Mouse (Mus musculus) MEL (cell line): ENCODE results near the gene Bmper. TPM values are rescaled to one million over a fixed set of nuclear protein-coding genes. Genes with fewer than 3 reads are reported as not detected.

Experiments
- DNase-seq: peaks from one replicate; pipeline ENCODE4 v3.0.0; 2011; ENCODE audit warnings: low read depth, low spot score
- H3K27ac ChIP-seq: 2 replicates; pipeline ENCODE4 v1.5.1; 2012; ENCODE audit warnings: low read depth, mild to moderate bottlenecking, control low read depth, low read length, moderate library complexity; ENCODE audit not compliant: control insufficient read depth
- H3K27me3 ChIP-seq, 2 experiments: fragments of 150-350 bp in 1 of 2; sonication (generic) in 1 of 2; 2 replicates each; pipeline ENCODE4 v1.6.1; 2012; ENCODE audit warnings: low read length in 2 of 2, mild to moderate bottlenecking in 2 of 2, improper control_type of control experiment in 1 of 2, moderate library complexity in 1 of 2; ENCODE audit not compliant: insufficient read depth in 2 of 2, control insufficient read depth in 1 of 2
- H3K36me3 ChIP-seq, 2 experiments: 2 replicates each; pipeline ENCODE4 v1.6.1; 2012 to 2014; ENCODE audit warnings: low read length in 2 of 2, improper control_type of control experiment in 1 of 2, inconsistent platforms in 1 of 2, mild to moderate bottlenecking in 1 of 2; ENCODE audit not compliant: insufficient read depth in 2 of 2, control insufficient read depth in 1 of 2
- H3K4me1 ChIP-seq, 2 experiments: fragments of 150-350 bp in 1 of 2; sonication (generic) in 1 of 2; 2 replicates each; pipeline ENCODE4 v1.6.1; 2012; ENCODE audit warnings: low read length in 2 of 2, improper control_type of control experiment in 1 of 2, mild to moderate bottlenecking in 1 of 2; ENCODE audit not compliant: insufficient read depth in 2 of 2, control insufficient read depth in 1 of 2
- H3K4me3 ChIP-seq, 2 experiments: fragments of 150-350 bp in 1 of 2; sonication (generic) in 1 of 2; 2 replicates each; pipeline ENCODE4 v1.5.1; 2012; ENCODE audit warnings: low read depth in 2 of 2, low read length in 2 of 2, mild to moderate bottlenecking in 2 of 2, moderate library complexity in 2 of 2, control low read depth in 1 of 2, improper control_type of control experiment in 1 of 2; ENCODE audit not compliant: control insufficient read depth in 1 of 2, insufficient read depth in 1 of 2
- H3K79me2 ChIP-seq: 2 replicates; pipeline ENCODE4 v1.6.1; 2012; ENCODE audit warnings: mild to moderate bottlenecking, low read length, moderate library complexity; ENCODE audit not compliant: control insufficient read depth, poor library complexity, insufficient read depth
- H3K9ac ChIP-seq: 2 replicates; pipeline ENCODE4 v1.6.1; 2012; ENCODE audit warnings: low read depth, mild to moderate bottlenecking, control low read depth, low read length, moderate library complexity; ENCODE audit not compliant: control insufficient read depth, poor library complexity, severe bottlenecking
- H3K9me3 ChIP-seq: fragments of 150-350 bp; sonication (generic); replicated peaks from 2 replicates; pipeline ENCODE4 v1.6.1; 2012; ENCODE audit warnings: mild to moderate bottlenecking, low read length, improper control_type of control experiment, moderate library complexity; ENCODE audit not compliant: insufficient read depth
- BHLHE40 ChIP-seq: IDR thresholded peaks from 2 replicates; pipeline ENCODE4 v1.6.1; 2012; ENCODE audit warnings: low read depth, mild to moderate bottlenecking, inconsistent platforms, low read length, improper control_type of control experiment, borderline replicate concordance
- CHD1 ChIP-seq: IDR thresholded peaks from 2 replicates; pipeline ENCODE4 v1.6.1; 2012; ENCODE audit warnings: low read depth, mild to moderate bottlenecking, inconsistent platforms, low read length, improper control_type of control experiment
- CHD2 ChIP-seq: IDR thresholded peaks from 2 replicates; pipeline ENCODE4 v1.6.1; 2011; ENCODE audit warnings: low read length, improper control_type of control experiment
- E2F4 ChIP-seq: IDR thresholded peaks from 2 replicates; pipeline ENCODE4 v1.6.1; 2011; ENCODE audit warnings: low read depth, low read length, improper control_type of control experiment, borderline replicate concordance
- ELF1 ChIP-seq: IDR thresholded peaks from 2 replicates; pipeline ENCODE4 v1.6.1; 2014; ENCODE audit warnings: low read depth, mild to moderate bottlenecking, inconsistent platforms, low read length, improper control_type of control experiment, moderate library complexity
- EP300 ChIP-seq, 2 experiments: IDR thresholded peaks; 2 replicates each; pipeline ENCODE4 v1.6.1; 2011; ENCODE audit warnings: improper control_type of control experiment in 2 of 2, low read length in 2 of 2, low read depth in 1 of 2, mild to moderate bottlenecking in 1 of 2
- GABPA ChIP-seq: IDR thresholded peaks from 2 replicates; pipeline ENCODE4 v1.6.1; 2012; ENCODE audit warnings: low read depth, mild to moderate bottlenecking, inconsistent platforms, low read length, improper control_type of control experiment, moderate library complexity
- HCFC1 ChIP-seq: IDR thresholded peaks from 2 replicates; pipeline ENCODE4 v1.6.1; 2012; ENCODE audit warnings: low read depth, mild to moderate bottlenecking, inconsistent platforms, low read length, improper control_type of control experiment, moderate library complexity
- JUND ChIP-seq: IDR thresholded peaks from 2 replicates; pipeline ENCODE4 v1.6.1; 2011; ENCODE audit warnings: low read depth, mild to moderate bottlenecking, improper control_type of control experiment, low read length
- KAT2A ChIP-seq: conservative IDR thresholded peaks from 2 replicates; pipeline ENCODE4 v1.6.1; 2012; ENCODE audit warnings: low read depth, low read length, improper control_type of control experiment, inconsistent platforms
- MAFK ChIP-seq: IDR thresholded peaks from 2 replicates; pipeline ENCODE4 v1.6.1; 2011; ENCODE audit warnings: low read depth, mild to moderate bottlenecking, low read length, improper control_type of control experiment, borderline replicate concordance
- MAX ChIP-seq: IDR thresholded peaks from 2 replicates; pipeline ENCODE4 v1.6.1; 2011; ENCODE audit warnings: low read length, improper control_type of control experiment
- MXI1 ChIP-seq: IDR thresholded peaks from 2 replicates; pipeline ENCODE4 v1.6.1; 2011; ENCODE audit warnings: mild to moderate bottlenecking, low read depth, low read length, improper control_type of control experiment
- MYC ChIP-seq: IDR thresholded peaks from 2 replicates; pipeline ENCODE4 v1.6.1; 2011; ENCODE audit warnings: low read depth, mild to moderate bottlenecking, low read length, improper control_type of control experiment, moderate library complexity
- NRF1 ChIP-seq: IDR thresholded peaks from 2 replicates; pipeline ENCODE4 v1.6.1; 2014; ENCODE audit warnings: low read depth, mild to moderate bottlenecking, inconsistent platforms, low read length, improper control_type of control experiment, moderate library complexity; ENCODE audit not compliant: poor library complexity, insufficient read depth, severe bottlenecking
- POLR2A ChIP-seq, 2 experiments: IDR thresholded peaks; 2 replicates each; pipeline ENCODE4 v1.6.1; 2011 to 2012; ENCODE audit warnings: low read length in 2 of 2, mild to moderate bottlenecking in 2 of 2, control low read depth in 1 of 2, improper control_type of control experiment in 1 of 2, low read depth in 1 of 2, moderate library complexity in 1 of 2; ENCODE audit not compliant: control insufficient read depth in 1 of 2, insufficient read depth in 1 of 2, poor library complexity in 1 of 2
- POLR2AphosphoS2 ChIP-seq: IDR thresholded peaks from 2 replicates; pipeline ENCODE4 v1.6.1; 2011; ENCODE audit warnings: low read length, improper control_type of control experiment
- POLR2AphosphoS5 ChIP-seq: IDR thresholded peaks from 2 replicates; pipeline ENCODE4 v1.6.1; 2012; ENCODE audit warnings: low read depth, borderline replicate concordance, mild to moderate bottlenecking, inconsistent platforms, low read length, moderate library complexity, mixed read lengths
- RAD21 ChIP-seq: IDR thresholded peaks from 2 replicates; pipeline ENCODE4 v1.6.1; 2011; ENCODE audit warnings: mild to moderate bottlenecking, low read depth, low read length, improper control_type of control experiment
- SIN3A ChIP-seq: IDR thresholded peaks from 2 replicates; pipeline ENCODE4 v1.6.1; 2012; ENCODE audit warnings: low read length, improper control_type of control experiment, inconsistent platforms
- TAL1 ChIP-seq: IDR thresholded peaks from 2 replicates; pipeline ENCODE4 v1.6.1; 2012; ENCODE audit warnings: mild to moderate bottlenecking, inconsistent platforms, low read length, moderate library complexity, mixed read lengths
- TBP ChIP-seq: IDR thresholded peaks from 2 replicates; pipeline ENCODE4 v1.8.0; 2011; ENCODE audit warnings: low read depth, low read length, improper control_type of control experiment
- TCF12 ChIP-seq: IDR thresholded peaks from 2 replicates; pipeline ENCODE4 v1.6.1; 2014; ENCODE audit warnings: low read depth, mild to moderate bottlenecking, inconsistent platforms, low read length, improper control_type of control experiment, moderate library complexity
- USF2 ChIP-seq, 2 experiments: IDR thresholded peaks; 2 replicates each; pipeline ENCODE4 v1.6.1; 2011 to 2012; ENCODE audit warnings: improper control_type of control experiment in 2 of 2, low read length in 2 of 2, borderline replicate concordance in 1 of 2, inconsistent platforms in 1 of 2, low read depth in 1 of 2, mild to moderate bottlenecking in 1 of 2; ENCODE audit not compliant: insufficient read depth in 1 of 2
- ZC3H11A ChIP-seq: IDR thresholded peaks from 2 replicates; pipeline ENCODE4 v1.6.1; 2012; ENCODE audit warnings: low read depth, mild to moderate bottlenecking, inconsistent platforms, low read length, improper control_type of control experiment
- ZKSCAN1 ChIP-seq: IDR thresholded peaks from 2 replicates; pipeline ENCODE4 v1.6.1; 2012; ENCODE audit warnings: low read depth, mild to moderate bottlenecking, inconsistent platforms, low read length, improper control_type of control experiment, moderate library complexity
- ZNF384 ChIP-seq: IDR thresholded peaks from 2 replicates; pipeline ENCODE4 v1.6.1; 2012; ENCODE audit warnings: low read depth, mild to moderate bottlenecking, inconsistent platforms, low read length, improper control_type of control experiment
- polyA plus RNA-seq, 2 experiments: library from polyadenylated mRNA; stranded (reverse) in 1 of 2; unstranded in 1 of 2; fragments of >175 nt in 1 of 2; fragments of >200 nt in 1 of 2; gene quantifications; 2 replicates each; pipeline versions ENCODE4 v1.2.1 to v1.2.4; 2012; ENCODE audit warnings: low replicate concordance in 2 of 2, low read depth in 1 of 2; ENCODE audit not compliant: insufficient read length in 2 of 2, insufficient read depth in 1 of 2, missing spikeins in 1 of 2
- total RNA-seq: library from RNA; depleted of rRNA; stranded (reverse); fragments of 300-350 nt; gene quantifications from 2 replicates; pipeline ENCODE4 v1.2.3, GENCODE M21; 2012

Bmper gene
- total and polyA plus RNA-seq, 3 experiments: not detected

GRCm38 (mm10) chr9:23295569-23295968 lies 72.7 kb downstream of the Bmper start:
- DNase-seq: no peak
- Histone ChIP-seq H3K27me3 (no peaks in the 10 kb centered on the region), H3K36me3 (no peaks in the 10 kb centered on the region), H3K9me3 (no peaks in the 10 kb centered on the region), H3K4me1 (no peaks in the 10 kb centered on the region), H3K9ac (no peak overlapping the region), H3K79me2 (no peaks in the 10 kb centered on the region), H3K4me3 (no peak overlapping the region), H3K27ac (no peak overlapping the region)
- TF ChIP-seq NRF1 (no peak), GABPA (no peak), POLR2AphosphoS5 (no peak), CHD2 (no peak), BHLHE40 (no peak), MAFK (no peak), RAD21 (no peak), ZC3H11A (no peak), MYC (no peak), SIN3A (no peak), POLR2AphosphoS2 (no peak), ZKSCAN1 (no peak), ZNF384 (no peak), TAL1 (no peak), HCFC1 (no peak), E2F4 (no peak), MXI1 (no peak)

DNA sequence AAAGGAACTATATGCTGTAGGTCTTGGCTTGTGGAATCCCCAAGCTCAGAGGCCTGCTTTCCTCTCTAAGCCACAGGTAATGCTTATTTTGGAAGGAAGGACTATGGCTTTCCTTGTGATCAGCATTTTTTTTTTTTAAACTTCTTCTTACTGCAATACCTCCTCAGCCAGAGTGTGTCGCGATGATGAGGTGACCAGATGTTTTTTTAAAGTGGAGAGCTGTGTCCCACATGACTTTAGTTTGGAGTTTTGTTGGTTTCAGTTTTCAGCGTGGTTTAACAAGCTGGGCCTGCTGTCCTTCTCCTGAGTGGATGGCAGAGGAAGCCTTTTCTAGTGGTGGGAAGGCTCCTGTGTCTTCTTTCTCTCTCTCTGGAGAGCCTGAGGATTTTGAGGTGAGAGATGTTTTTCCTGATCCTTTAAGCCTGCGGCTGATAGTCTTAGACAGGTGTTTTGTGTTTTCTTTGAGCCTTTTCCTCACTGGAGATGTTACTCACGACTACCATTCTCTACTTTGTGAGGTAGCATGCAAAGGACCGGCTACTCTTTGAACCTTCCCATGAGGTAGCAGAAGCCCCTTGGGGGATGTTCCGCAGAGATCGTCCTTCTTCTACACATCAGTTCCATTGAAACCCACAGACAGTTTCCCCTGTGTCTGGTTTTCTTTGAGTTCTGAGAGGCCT lies 74.8 kb downstream of the Bmper start:
- no peaks in the 10 kb centered on the region for H3K36me3 ChIP-seq
- H3K4me1 ChIP-seq: no peaks in the 10 kb centered on the region
- H3K4me3 ChIP-seq: no peak overlapping the region
- no peaks in the 10 kb centered on the region for H3K79me2 ChIP-seq
- no peaks in the 10 kb centered on the region for H3K27me3 ChIP-seq
- TF ChIP-seq ZNF384: no peak
- no peak for TF ChIP-seq JUND
- no peak for TF ChIP-seq CHD1
- TF ChIP-seq POLR2A (IDR thresholded peaks at IDR 0.05; ENCODE audit: control insufficient read depth in 1 of 2, insufficient read depth in 1 of 2, low read depth in 1 of 2, low read length in 2 of 2, poor library complexity in 1 of 2): no peak
- no peak for TF ChIP-seq CHD2
- no peak for TF ChIP-seq MXI1
- no peak for TF ChIP-seq ZC3H11A
- no peak for TF ChIP-seq ELF1
- no peak for TF ChIP-seq ZKSCAN1
- no peak for TF ChIP-seq TCF12
- no peak for TF ChIP-seq TAL1
- TF ChIP-seq KAT2A: no peak
- TF ChIP-seq MAX: no peak
- no peak for TF ChIP-seq HCFC1
- TF ChIP-seq TBP: no peak
- no peak for TF ChIP-seq EP300 (IDR thresholded peaks at IDR 0.05; ENCODE audit: low read depth in 1 of 2, low read length in 2 of 2)
- no peak for TF ChIP-seq USF2 (IDR thresholded peaks at IDR 0.05; ENCODE audit: borderline replicate concordance in 1 of 2, insufficient read depth in 1 of 2, low read depth in 1 of 2, low read length in 2 of 2)
- no peak for TF ChIP-seq POLR2AphosphoS5
- TF ChIP-seq RAD21: no peak
- no peak for TF ChIP-seq GABPA
- H3K27ac ChIP-seq: no peak overlapping the region
- no peak for DNase-seq
- no peak overlapping the region for H3K9ac ChIP-seq
- H3K9me3 ChIP-seq: no peaks in the 10 kb centered on the region
